ENCODE assay signal across 10 mouse cellular contexts in the genomic region with DNA sequence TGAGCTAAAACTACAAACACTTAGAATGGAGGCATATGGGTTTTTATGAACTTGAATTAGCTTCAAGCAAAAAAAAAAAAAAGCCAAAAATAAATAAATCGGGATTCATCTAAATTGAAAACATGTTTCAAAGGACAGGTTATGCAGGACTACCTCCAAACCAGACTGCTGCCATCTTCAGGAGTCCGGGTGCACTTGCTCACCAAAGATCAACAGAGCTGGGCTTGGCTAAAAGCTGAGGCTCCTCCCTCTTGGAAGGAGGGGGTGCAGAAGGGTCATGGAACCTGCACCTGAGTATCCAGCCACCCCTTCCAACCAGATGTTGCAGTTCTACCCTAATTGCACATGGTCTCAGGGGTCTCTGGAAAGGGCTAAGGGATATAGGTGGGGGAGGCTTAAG. TPM values are rescaled to one million over a fixed set of nuclear protein-coding genes. Genes with fewer than 3 reads are reported as not detected.
DNase-seq lines count a peak whose midpoint lies in the region; ATAC-seq and TF ChIP-seq lines count a peak whose summit lies in the region.
"Had no signal": no experiment of that assay in that cellular context is flagged by ENCODE, and none has a peak within 500 bp of the region (broad histone marks: within the 10 kb centered on the region; RNA-seq: fewer than 3 reads in every experiment).

No protein-coding gene starts in this region.

- 0 out of 2 replicates have a peak, but pooled peaks cover 4% of the 10 kb centered on the region for H3K4me1 ChIP-seq in heart, postnatal 0 days (ENCODE audit: control insufficient read depth, insufficient read depth)
- H3K4me1 ChIP-seq in heart, embryonic 11.5 days (ENCODE audit: control insufficient read depth, insufficient read depth, low read length) = 0 out of 2 replicates have a peak, but pooled peaks cover 2% of the 10 kb centered on the region
- H3K4me1 ChIP-seq in CH12.LX (ENCODE audit: control insufficient read depth in 1 of 2, insufficient read depth in 2 of 2) = peaks cover 0 to 19% of the 10 kb centered on the region in 2 experiments; a peak in 2 of 4 replicates
- H3K4me1 ChIP-seq in cerebellum, adult 2 months (ENCODE audit: control insufficient read depth, insufficient read depth, low read length) = no peaks in the 10 kb centered on the region

- in situ Hi-C loops in CH12.LX (cut with MboI; ENCODE audit: low pct_ligation_motif_present, low pct_unique_long_range_greater_than_20kb, low sequenced_read_pairs) = no loop called here

- TF ChIP-seq EP300 in heart, postnatal 0 days (IDR thresholded peaks at IDR 0.05; ENCODE audit: low read depth) = no peak
- TF ChIP-seq EP300 in CH12.LX (IDR thresholded peaks at IDR 0.05; ENCODE audit: low read length) = no peak

- no peak overlapping the region for H3K4me2 ChIP-seq in heart, postnatal 0 days (ENCODE audit: low read depth, low read length)
- H3K4me2 ChIP-seq in heart, embryonic 11.5 days = no peak overlapping the region
- H3K4me2 ChIP-seq in CH12.LX (ENCODE audit: insufficient read depth, low read depth, poor library complexity, severe bottlenecking) = no peak overlapping the region
- H3K4me2 ChIP-seq: heart, embryonic 15.5 days had no signal

- 17% methylated on average over 2 of the region's 2 CpGs for WGBS in heart, postnatal 0 days
- 17% methylated on average over 2 of the region's 2 CpGs for WGBS in heart, embryonic 11.5 days (ENCODE audit: insufficient replicate concordance)
- 10% methylated on average over 2 of the region's 2 CpGs for WGBS in cerebellum, adult 2 months

- DNase-seq in heart, postnatal 0 days (ENCODE audit: low spot score) = no peak
- DNase-seq in CH12.LX (ENCODE audit: extremely low read depth) = peak; percentile 44
- DNase-seq in cerebellum, adult 2 months = peak; percentile 48 to 73
- peak; percentile 79 for DNase-seq in lung, postnatal 36 days
- DNase-seq in urinary bladder, postnatal 36 days (ENCODE audit: low spot score in 2 of 2) = no peak

- H3K27me3 ChIP-seq in heart, postnatal 0 days (ENCODE audit: control insufficient read depth, insufficient read depth, low read length) = peaks cover 5% of the 10 kb centered on the region; the same call in 1 of the 2 replicates
- 0 out of 2 replicates have a peak, but pooled peaks cover 3% of the 10 kb centered on the region for H3K27me3 ChIP-seq in heart, embryonic 11.5 days (ENCODE audit: control insufficient read depth, insufficient read depth, low read length)
- H3K27me3 ChIP-seq in CH12.LX (replicated peaks) = no peaks in the 10 kb centered on the region
- no peaks in the 10 kb centered on the region for H3K27me3 ChIP-seq in cerebellum, adult 2 months (ENCODE audit: control insufficient read depth, insufficient read depth, low read length)

- ATAC-seq in heart, postnatal 0 days (ENCODE audit: insufficient read depth, low read depth) = no peak
- ATAC-seq in heart, embryonic 11.5 days (replicated peaks; ENCODE audit: insufficient number of reproducible peaks, low FRiP score, low TSS enrichment) = no peak
- no peak for ATAC-seq in granulocyte monocyte progenitor cell, adult 5-6 weeks (replicated peaks; ENCODE audit: poor library complexity, severe bottlenecking)
- no peak for ATAC-seq in erythroblast, adult 5-6 weeks (replicated peaks; ENCODE audit: low FRiP score, poor library complexity, severe bottlenecking)

- no peak overlapping the region for H3K9ac ChIP-seq in heart, postnatal 0 days (replicated peaks; ENCODE audit: low read depth, low read length)
- H3K9ac ChIP-seq in heart, embryonic 11.5 days (ENCODE audit: low read depth, low read length) = no peak overlapping the region
- no peak overlapping the region for H3K9ac ChIP-seq in CH12.LX (ENCODE audit: insufficient read depth, low read depth)
- H3K9ac ChIP-seq: heart, embryonic 15.5 days had no signal

- H3K79me2 ChIP-seq in CH12.LX (replicated peaks; ENCODE audit: control insufficient read depth, extremely low read depth, insufficient read depth, poor library complexity, severe bottlenecking) = no peaks in the 10 kb centered on the region

- H3K9me3 ChIP-seq in heart, postnatal 0 days (replicated peaks; ENCODE audit: control insufficient read depth, low read length) = no peaks in the 10 kb centered on the region
- no peaks in the 10 kb centered on the region for H3K9me3 ChIP-seq in heart, embryonic 11.5 days (replicated peaks; ENCODE audit: control insufficient read depth, low read length)
- H3K9me3 ChIP-seq in CH12.LX (replicated peaks; ENCODE audit: low read length) = peaks cover 2% of the 10 kb centered on the region
- H3K9me3 ChIP-seq: heart, embryonic 15.5 days; megakaryocyte, embryonic 14.5 days had no signal

- dilution Hi-C loops in CH12.LX (cut with MboI; ENCODE audit: extremely low pct_ligation_motif_present, extremely low pct_unique_long_range_greater_than_20kb, low sequenced_read_pairs) = no loop called here

- peak; percentile 23 for TF ChIP-seq CTCF in heart, postnatal 0 days (IDR thresholded peaks at IDR 0.05; ENCODE audit: low read depth)
- peak in 1 of 2 experiments; percentile 64; a peak in 2 of 4 replicates for TF ChIP-seq CTCF in CH12.LX (conservative IDR thresholded peaks at IDR 0.05 in 1 of 2, IDR thresholded peaks at IDR 0.05 in 1 of 2; ENCODE audit: low read depth in 2 of 2, low read length in 2 of 2)
- TF ChIP-seq CTCF in cerebellum, adult 2 months (IDR thresholded peaks at IDR 0.05; ENCODE audit: borderline replicate concordance, insufficient read depth, low read depth, low read length) = peak; percentile 50; the same call in 1 of the 2 replicates

- peak; percentile 57 for TF ChIP-seq RAD21 in CH12.LX (IDR thresholded peaks at IDR 0.05; ENCODE audit: low read depth, low read length)

- TF ChIP-seq POLR2A in CH12.LX (IDR thresholded peaks at IDR 0.05; ENCODE audit: low read depth, low read length) = no peak
- TF ChIP-seq POLR2A in cerebellum, adult 2 months (IDR thresholded peaks at IDR 0.05; ENCODE audit: borderline replicate concordance, insufficient read depth, low read length) = no peak

- H3K27ac ChIP-seq in heart, postnatal 0 days (ENCODE audit: low read depth) = no peak overlapping the region
- H3K27ac ChIP-seq in heart, embryonic 11.5 days (ENCODE audit: low read depth, low read length) = no peak overlapping the region
- no peak overlapping the region for H3K27ac ChIP-seq in CH12.LX (ENCODE audit: insufficient read depth, low read depth)
- no peak overlapping the region for H3K27ac ChIP-seq in cerebellum, adult 2 months (ENCODE audit: insufficient read depth, low read length)
- H3K27ac ChIP-seq: heart, embryonic 15.5 days had no signal

- H3K4me3 ChIP-seq in heart, postnatal 0 days (ENCODE audit: low read depth, low read length) = no peak overlapping the region
- H3K4me3 ChIP-seq in heart, embryonic 11.5 days (ENCODE audit: low read depth, low read length) = no peak overlapping the region
- no peak overlapping the region for H3K4me3 ChIP-seq in CH12.LX (replicated peaks in 1 of 3; ENCODE audit: low read depth in 2 of 3, low read length in 2 of 3, poor library complexity in 1 of 3)
- no peak overlapping the region for H3K4me3 ChIP-seq in cerebellum, adult 2 months (replicated peaks; ENCODE audit: insufficient read depth, low read depth, low read length)
- H3K4me3 ChIP-seq: heart, embryonic 15.5 days; megakaryocyte, embryonic 14.5 days had no signal

- H3K36me3 ChIP-seq in heart, postnatal 0 days (replicated peaks; ENCODE audit: control insufficient read depth, insufficient read depth, low read length) = no peaks in the 10 kb centered on the region
- no peaks in the 10 kb centered on the region for H3K36me3 ChIP-seq in heart, embryonic 11.5 days (ENCODE audit: control insufficient read depth, insufficient read depth, low read length)
- no peaks in the 10 kb centered on the region for H3K36me3 ChIP-seq in CH12.LX (replicated peaks in 1 of 2; ENCODE audit: control insufficient read depth in 1 of 2, insufficient read depth in 1 of 2, low read length in 1 of 2)
- H3K36me3 ChIP-seq: heart, embryonic 15.5 days had no signal

TF ChIP-seq in CH12.LX, 34 proteins besides CTCF, POLR2A, EP300 and RAD21:
- TF ChIP-seq SMC3 (IDR thresholded peaks at IDR 0.05; ENCODE audit: low read depth, low read length) (peak; percentile 61), RCOR1 (conservative IDR thresholded peaks at IDR 0.05; ENCODE audit: low read depth, low read length) (no peak), HCFC1 (IDR thresholded peaks at IDR 0.05; ENCODE audit: low read depth, low read length) (no peak)
TF ChIP-seq in CH12.LX: peak in this region for 1.

RNA-seq across cellular contexts. Expression of gene Dock9, which starts 3.3 kb away (rescaled TPM):
- total RNA-seq in heart, postnatal 0 days (2014; rRNA removed; ENCODE audit: low replicate concordance) = 20.5 and 25.4 TPM in 2 replicates
- polyA plus RNA-seq in heart, postnatal 0 days (2015; fragmentation: Nextera tagmentation; extraction: Ambion mirVana) = 3.8 and 4.1 TPM in 2 replicates
- 6.7 and 7.0 TPM in 2 replicates for polyA plus RNA-seq in heart, embryonic 11.5 days (2014; fragmentation: Nextera tagmentation; extraction: Ambion mirVana)
- total RNA-seq in CH12.LX (2012; rRNA removed) = 11.1 and 12.2 TPM in 2 replicates
- total RNA-seq in CH12.LX (2014; rRNA removed) = 8.6 and 9.3 TPM in 2 replicates
- 10.3 and 10.4 TPM in 2 replicates for polyA plus RNA-seq in CH12.LX (2012; ENCODE audit: insufficient read length, low read depth)
- 140 TPM in 2 replicates for polyA plus RNA-seq in cerebellum, adult 2 months (2012; rRNA removed)
- total RNA-seq in granulocyte monocyte progenitor cell, adult 5-6 weeks (2014; fragmentation: Nextera tagmentation) = 8.6 and 16.7 TPM in 2 replicates
- 12.9 and 19.8 TPM in 2 replicates for total RNA-seq in granulocyte monocyte progenitor cell, adult 5-6 weeks (2017)
- 0.19 and 4.8 TPM in 2 replicates for total RNA-seq in erythroblast, adult 5-6 weeks (2015; ENCODE audit: low replicate concordance)
- 1.1 and 1.5 TPM in 2 replicates for total RNA-seq in erythroblast, adult 5-6 weeks (2017; ENCODE audit: low replicate concordance)

Comparison
In these comparisons a context has a peak if more than half of its experiments do, and no peak if none do; other contexts are left out.
1. DNase-seq: peak in CH12.LX (single experiment), cerebellum, adult 2 months (2 of 2) and lung, postnatal 36 days (single experiment); none in heart, postnatal 0 days (single experiment) and urinary bladder, postnatal 36 days (0 of 2).